8 mouse cellular contexts compared by ENCODE assay signal in the genomic region with DNA sequence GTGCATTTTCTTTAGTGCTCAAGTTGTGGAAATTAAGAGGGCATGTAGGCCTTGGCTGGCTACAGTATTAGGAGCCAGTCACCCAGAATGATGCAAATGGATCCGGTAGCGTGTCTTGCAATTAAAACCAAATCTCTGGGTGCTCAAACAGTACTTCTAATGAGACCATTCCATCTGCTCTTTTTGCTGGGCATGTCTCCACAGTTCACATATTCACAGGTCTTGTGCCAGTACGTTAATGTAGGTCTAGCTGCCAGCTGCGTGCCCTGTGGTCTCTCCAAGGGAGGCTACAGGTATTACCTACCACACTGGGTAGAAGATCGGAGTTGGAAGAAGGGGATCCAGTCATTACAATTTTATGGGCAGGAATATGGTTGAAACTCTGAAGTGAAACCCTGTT. TPM values are rescaled to one million over a fixed set of nuclear protein-coding genes. Genes with fewer than 3 reads are reported as not detected.
DNase-seq lines count a peak whose midpoint lies in the region; ATAC-seq lines count a peak whose summit lies in the region.

No protein-coding gene starts in this region.

- H3K27me3 ChIP-seq in lung, embryonic 15.5 days, result no peaks in the 10 kb centered on the region
- no peaks in the 10 kb centered on the region for H3K27me3 ChIP-seq in embryonic facial prominence, embryonic 12.5 days
- no peaks in the 10 kb centered on the region for H3K27me3 ChIP-seq in neural tube, embryonic 13.5 days

- H3K4me3 ChIP-seq in lung, embryonic 15.5 days, result peak overlapping the region; percentile 77
- peak overlapping the region; percentile 72 for H3K4me3 ChIP-seq in embryonic facial prominence, embryonic 12.5 days
- peak overlapping the region; percentile 55 for H3K4me3 ChIP-seq in neural tube, embryonic 13.5 days

- H3K27ac ChIP-seq in lung, embryonic 15.5 days, result peak overlapping the region; percentile 99
- H3K27ac ChIP-seq in embryonic facial prominence, embryonic 12.5 days, result peak overlapping the region; percentile 96
- H3K27ac ChIP-seq in neural tube, embryonic 13.5 days (replicated peaks), result peak overlapping the region; percentile 73

- H3K4me2 ChIP-seq in lung, embryonic 15.5 days, result peak overlapping the region; percentile 72
- H3K4me2 ChIP-seq in embryonic facial prominence, embryonic 12.5 days (replicated peaks), result peak overlapping the region; percentile 79
- peak overlapping the region; percentile 99 for H3K4me2 ChIP-seq in neural tube, embryonic 13.5 days

- peak overlapping the region; percentile 78 for H3K9ac ChIP-seq in lung, embryonic 15.5 days
- H3K9ac ChIP-seq in embryonic facial prominence, embryonic 12.5 days, result peak overlapping the region; percentile 71
- peak overlapping the region; percentile 70 for H3K9ac ChIP-seq in neural tube, embryonic 13.5 days

- WGBS in lung, embryonic 15.5 days, result 14% methylated on average over 5 of the region's 5 CpGs
- WGBS in embryonic facial prominence, embryonic 12.5 days, result 24% methylated on average over 5 of the region's 5 CpGs
- 28% methylated on average over 5 of the region's 5 CpGs for WGBS in neural tube, embryonic 13.5 days

- DNase-seq in lung, postnatal 4 days, result no peak
- peak; percentile 48 for DNase-seq in induced T-regulatory cell, adult 2 months (ENCODE audit: low read depth)
- no peak for DNase-seq in cerebellum, adult 9-11 months
- DNase-seq in thymus, postnatal 25 days, result no peak

- no peaks in the 10 kb centered on the region for H3K9me3 ChIP-seq in lung, embryonic 15.5 days
- H3K9me3 ChIP-seq in embryonic facial prominence, embryonic 12.5 days, result no peaks in the 10 kb centered on the region
- no peaks in the 10 kb centered on the region for H3K9me3 ChIP-seq in neural tube, embryonic 13.5 days

- no peak for ATAC-seq in lung, embryonic 15.5 days (ENCODE audit: borderline replicate concordance, extremely low read depth, low FRiP score, low TSS enrichment)
- ATAC-seq in embryonic facial prominence, embryonic 12.5 days (ENCODE audit: insufficient number of reproducible peaks, insufficient read depth, low FRiP score, low TSS enrichment), result no peak
- ATAC-seq in neural tube, embryonic 13.5 days (ENCODE audit: low read depth), result no peak
- ATAC-seq in activated CD4-positive, CD25-positive, alpha-beta regulatory T cell, adult 4 months, result no peak

- H3K36me3 ChIP-seq in lung, embryonic 15.5 days, result peaks cover 21% of the 10 kb centered on the region
- H3K36me3 ChIP-seq in embryonic facial prominence, embryonic 12.5 days, result peaks cover 17% of the 10 kb centered on the region; the same call in 1 of the 2 replicates
- no peaks in the 10 kb centered on the region; the same call in 1 of the 2 replicates for H3K36me3 ChIP-seq in neural tube, embryonic 13.5 days

- H3K4me1 ChIP-seq in lung, embryonic 15.5 days, result peaks cover 43% of the 10 kb centered on the region
- H3K4me1 ChIP-seq in embryonic facial prominence, embryonic 12.5 days, result peaks cover 38% of the 10 kb centered on the region
- H3K4me1 ChIP-seq in neural tube, embryonic 13.5 days (replicated peaks), result peaks cover 31% of the 10 kb centered on the region

RNA-seq across cellular contexts. Expression of gene Hnrnpf, which starts 17.9 kb away (rescaled TPM):
- 788 and 807 TPM in 2 replicates for polyA plus RNA-seq in lung, embryonic 15.5 days (2015; fragmentation: Nextera tagmentation; extraction: Ambion mirVana)
- polyA plus RNA-seq in embryonic facial prominence, embryonic 12.5 days (2016; fragmentation: Nextera tagmentation; extraction: Ambion mirVana), result 659 and 677 TPM in 2 replicates
- polyA plus RNA-seq in neural tube, embryonic 13.5 days (2015; fragmentation: Nextera tagmentation; extraction: Ambion mirVana), result 298 and 333 TPM in 2 replicates
- polyA plus RNA-seq in activated CD4-positive, CD25-positive, alpha-beta regulatory T cell, adult 4 months (2017; shearing (Covaris generic)), result 100 to 1,000 TPM; 807 to 897 TPM

RNA-seq across cellular contexts. Expression of gene Fxyd4, which starts 19.4 kb away (rescaled TPM):
- polyA plus RNA-seq in lung, embryonic 15.5 days (2015; fragmentation: Nextera tagmentation; extraction: Ambion mirVana), result 4.5 and 5.2 TPM in 2 replicates
- 2.2 and 3.7 TPM in 2 replicates for polyA plus RNA-seq in embryonic facial prominence, embryonic 12.5 days (2016; fragmentation: Nextera tagmentation; extraction: Ambion mirVana)
- 2.6 and 2.7 TPM in 2 replicates for polyA plus RNA-seq in neural tube, embryonic 13.5 days (2015; fragmentation: Nextera tagmentation; extraction: Ambion mirVana)
- polyA plus RNA-seq in activated CD4-positive, CD25-positive, alpha-beta regulatory T cell, adult 4 months (2017; shearing (Covaris generic)), result 1 to 10 TPM; 2.3 to 7.0 TPM

RNA-seq across cellular contexts. Expression of gene Zfp239, which starts 56.1 kb away (rescaled TPM):
- 7.6 and 7.9 TPM in 2 replicates for polyA plus RNA-seq in lung, embryonic 15.5 days (2015; fragmentation: Nextera tagmentation; extraction: Ambion mirVana)
- polyA plus RNA-seq in embryonic facial prominence, embryonic 12.5 days (2016; fragmentation: Nextera tagmentation; extraction: Ambion mirVana), result 15.7 and 19.2 TPM in 2 replicates
- polyA plus RNA-seq in neural tube, embryonic 13.5 days (2015; fragmentation: Nextera tagmentation; extraction: Ambion mirVana), result 12.2 and 12.4 TPM in 2 replicates
- 1 to 10 TPM; 4.1 TPM for polyA plus RNA-seq in activated CD4-positive, CD25-positive, alpha-beta regulatory T cell, adult 4 months (2017; shearing (Covaris generic))
